Mouse (Mus musculus): ENCODE data around the gene Drc1. TPM values are rescaled to one million over a fixed set of nuclear protein-coding genes. Genes with fewer than 3 reads are reported as not detected.

Gene Drc1
- total RNA-seq, 2 experiments from 2014 or later, result 0.32 TPM; not detected in 1

- no peak for ATAC-seq (replicated peaks; ENCODE audit: poor library complexity)
These were observed 125.7 kb downstream of the Drc1 start for GRCm38 (mm10) chr5:30406876-30407275.

DNA sequence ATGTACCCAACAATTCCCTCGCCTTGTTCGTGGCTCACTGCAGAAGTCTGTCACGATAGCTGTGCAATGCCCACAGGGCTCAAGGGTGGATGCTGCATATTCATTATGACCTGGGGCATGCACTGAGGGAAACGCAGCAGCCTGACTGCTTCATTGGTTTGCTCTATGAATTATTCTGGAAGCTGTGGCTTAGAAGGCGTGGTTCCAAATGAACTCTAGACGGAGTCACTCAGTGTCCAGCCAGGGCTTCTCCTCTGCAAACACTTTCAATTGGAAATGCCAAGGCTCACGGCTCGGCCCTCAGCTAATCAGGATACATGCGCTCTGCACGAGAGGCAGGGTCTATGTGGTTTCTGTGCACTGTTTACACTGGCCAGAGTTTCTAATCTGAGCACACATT lies 130.3 kb downstream of the Drc1 start:
- ATAC-seq (replicated peaks; ENCODE audit: poor library complexity), result no peak

DNA sequence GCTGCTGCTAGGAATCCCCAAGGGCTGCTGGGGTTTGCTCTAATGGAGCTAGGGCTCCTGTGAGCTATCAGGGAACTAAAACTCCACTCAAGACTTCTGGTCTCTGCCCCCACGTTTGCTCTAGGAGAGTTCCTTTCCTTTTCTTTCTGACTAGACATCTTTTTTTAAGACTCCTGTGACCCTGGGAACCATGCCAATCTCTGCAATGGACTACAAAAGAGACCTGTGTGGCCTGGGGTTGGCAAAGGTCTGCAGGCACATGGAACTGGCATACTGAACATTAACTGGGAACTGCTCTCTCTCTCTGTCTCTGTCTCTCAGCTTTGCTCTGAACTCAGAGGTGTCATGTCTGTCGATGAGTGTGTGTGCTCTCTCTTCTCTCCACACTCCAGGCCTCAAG lies 134.2 kb downstream of the Drc1 start:
- ATAC-seq (replicated peaks; ENCODE audit: poor library complexity), result no peak

DNA sequence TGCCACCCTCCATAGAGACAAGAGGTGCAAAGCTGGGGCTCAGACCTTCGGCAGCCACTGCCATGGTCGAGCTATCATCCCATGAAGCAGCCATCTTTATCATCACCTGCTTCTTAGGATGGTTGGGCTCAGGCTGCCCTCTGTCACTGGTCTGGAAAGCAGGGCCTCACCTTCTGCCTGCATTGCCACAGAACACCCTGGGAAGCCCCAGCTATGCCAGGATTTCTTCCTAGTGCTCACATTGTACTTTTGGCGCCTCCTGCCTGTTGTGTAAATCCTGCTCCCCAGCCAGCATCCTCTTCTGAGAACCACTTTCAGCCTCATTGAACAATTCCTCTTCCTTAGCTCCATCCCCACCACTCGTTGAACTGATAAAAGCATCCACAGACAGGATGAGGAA lies 134.7 kb downstream of the Drc1 start:
- no peak for ATAC-seq (replicated peaks; ENCODE audit: poor library complexity)

Other genes with a start within 250 kb of the Drc1 start
- gene Tyms, start 207.8 kb upstream of the Drc1 start, total RNA-seq (2015), result 196 and 209 TPM in 2 replicates
- gene Tyms, start 207.8 kb upstream of the Drc1 start, total RNA-seq (2017), result 150 and 174 TPM in 2 replicates
- 0.07 TPM in 1 of 2 replicates, not detected in the other for gene Garem2, start 176.2 kb upstream of the Drc1 start, total RNA-seq (2015)
- gene Garem2, start 176.2 kb upstream of the Drc1 start, total RNA-seq (2017), result not detected in 2 replicates
- gene 3110082J24Rik, start 175.3 kb upstream of the Drc1 start, total RNA-seq (2015), result not detected in 2 replicates
- gene 3110082J24Rik, start 175.3 kb upstream of the Drc1 start, total RNA-seq (2017), result not detected in 2 replicates
- 49.5 and 54.4 TPM in 2 replicates for gene Hadha, start 126.2 kb upstream of the Drc1 start, total RNA-seq (2015)
- 133 and 148 TPM in 2 replicates for gene Hadha, start 126.2 kb upstream of the Drc1 start, total RNA-seq (2017)
- gene Hadhb, start 126.1 kb upstream of the Drc1 start, total RNA-seq (2015), result 61.8 and 69.7 TPM in 2 replicates
- 65.1 and 82.6 TPM in 2 replicates for gene Hadhb, start 126.1 kb upstream of the Drc1 start, total RNA-seq (2017)
- 0.27 TPM in 1 of 2 replicates, not detected in the other for gene Adgrf3, start 75.7 kb upstream of the Drc1 start, total RNA-seq (2015)
- not detected in 2 replicates for gene Adgrf3, start 75.7 kb upstream of the Drc1 start, total RNA-seq (2017)
- gene Selenoi, start 48.8 kb upstream of the Drc1 start, total RNA-seq (2015), result 36.0 and 38.8 TPM in 2 replicates
- gene Selenoi, start 48.8 kb upstream of the Drc1 start, total RNA-seq (2017), result 47.5 and 67.4 TPM in 2 replicates
- not detected in 2 replicates for gene Otof, start 180.5 kb downstream of the Drc1 start, total RNA-seq (2015)
- gene Otof, start 180.5 kb downstream of the Drc1 start, total RNA-seq (2017), result 0.08 TPM in 1 of 2 replicates, not detected in the other
- not detected in 2 replicates for gene 1700001C02Rik, start 184.7 kb downstream of the Drc1 start, total RNA-seq (2015)
- gene 1700001C02Rik, start 184.7 kb downstream of the Drc1 start, total RNA-seq (2017), result not detected in 2 replicates

All from megakaryocyte progenitor cell, adult 5-6 weeks (primary cell).